Mouse (Mus musculus) ES-E14 (cell line): ENCODE results near the gene Epb41l4b. TPM values are rescaled to one million over a fixed set of nuclear protein-coding genes. Genes with fewer than 3 reads are reported as not detected.

Source experiments
- DNase-seq: peaks from one replicate; pipeline ENCODE4 v3.0.0-alpha.2; 2013; ENCODE audit warnings: low read depth, low spot score
- H3K27ac ChIP-seq: 2 replicates; pipeline ENCODE4 v1.5.1; 2012; ENCODE audit warnings: low read depth, mild to moderate bottlenecking, low read length, moderate library complexity, mixed read lengths; ENCODE audit not compliant: poor library complexity, insufficient read depth, severe bottlenecking
- H3K36me3 ChIP-seq: 2 replicates; pipeline ENCODE4 v1.6.1; 2012; ENCODE audit warnings: mild to moderate bottlenecking, low read length, moderate library complexity, mixed read lengths; ENCODE audit not compliant: control insufficient read depth, poor library complexity, insufficient read depth, severe bottlenecking
- H3K4me1 ChIP-seq, 2 experiments: fragments of 150-350 bp in 1 of 2; sonication (generic) in 1 of 2; 2 replicates each; pipeline ENCODE4 v1.6.1; 2012; ENCODE audit warnings: low read length in 2 of 2, mild to moderate bottlenecking in 1 of 2, mixed read lengths in 1 of 2; ENCODE audit not compliant: control insufficient read depth in 2 of 2, insufficient read depth in 2 of 2, poor library complexity in 1 of 2
- H3K4me3 ChIP-seq, 2 experiments: fragments of 150-350 bp in 1 of 2; sonication (generic) in 1 of 2; 2 replicates each; pipeline ENCODE4 v1.5.1; 2012; ENCODE audit warnings: low read length in 2 of 2, low read depth in 1 of 2, mild to moderate bottlenecking in 1 of 2, mixed read lengths in 1 of 2; ENCODE audit not compliant: insufficient read depth in 1 of 2, poor library complexity in 1 of 2, severe bottlenecking in 1 of 2
- H3K9ac ChIP-seq: 2 replicates; pipeline ENCODE4 v1.6.1; 2012; ENCODE audit warnings: low read depth, mild to moderate bottlenecking, low read length, mixed read lengths; ENCODE audit not compliant: poor library complexity, insufficient read depth, severe bottlenecking
- H3K9me3 ChIP-seq: fragments of 150-350 bp; sonication (generic); 2 replicates; pipeline ENCODE4 v1.6.1; 2012; ENCODE audit warnings: low read depth, mild to moderate bottlenecking, low read length; ENCODE audit not compliant: control insufficient read depth, insufficient read depth
- CHD2 ChIP-seq: IDR thresholded peaks from 2 replicates; pipeline ENCODE4 v1.6.1; 2014; ENCODE audit warnings: mild to moderate bottlenecking, low read depth, low read length, inconsistent platforms
- HCFC1 ChIP-seq: IDR thresholded peaks from 2 replicates; pipeline ENCODE4 v1.6.1; 2012; ENCODE audit warnings: low read length, inconsistent platforms, borderline replicate concordance; ENCODE audit not compliant: insufficient read depth
- MAFK ChIP-seq: IDR thresholded peaks from 2 replicates; pipeline ENCODE4 v1.6.1; 2014; ENCODE audit warnings: mild to moderate bottlenecking, low read depth, low read length, inconsistent platforms; ENCODE audit not compliant: insufficient read depth
- ZC3H11A ChIP-seq: IDR thresholded peaks from 2 replicates; pipeline ENCODE4 v1.6.1; 2012; ENCODE audit warnings: low read depth, mild to moderate bottlenecking, inconsistent platforms, low read length, borderline replicate concordance
- ZNF384 ChIP-seq: IDR thresholded peaks from 2 replicates; pipeline ENCODE4 v1.6.1; 2012; ENCODE audit warnings: low read depth, low read length, inconsistent platforms
- in situ Hi-C, 2 experiments: fragments of 600-800 bp; cut with MboI; formaldehyde crosslinking; loops; one replicate each; pipeline ENCODE4 v1.15.1; 2025; ENCODE audit warnings: low sequenced_read_pairs in 2 of 2, inconsistent platforms in 1 of 2; ENCODE audit not compliant: unreplicated experiment in 2 of 2
- total RNA-seq: library from RNA; depleted of rRNA; stranded (reverse); fragments of 300-350 nt; gene quantifications from 2 replicates; pipeline ENCODE4 v1.2.3, GENCODE M21; 2012

Epb41l4b gene
- total RNA-seq, 1 experiment: 4.7 TPM

DNA sequence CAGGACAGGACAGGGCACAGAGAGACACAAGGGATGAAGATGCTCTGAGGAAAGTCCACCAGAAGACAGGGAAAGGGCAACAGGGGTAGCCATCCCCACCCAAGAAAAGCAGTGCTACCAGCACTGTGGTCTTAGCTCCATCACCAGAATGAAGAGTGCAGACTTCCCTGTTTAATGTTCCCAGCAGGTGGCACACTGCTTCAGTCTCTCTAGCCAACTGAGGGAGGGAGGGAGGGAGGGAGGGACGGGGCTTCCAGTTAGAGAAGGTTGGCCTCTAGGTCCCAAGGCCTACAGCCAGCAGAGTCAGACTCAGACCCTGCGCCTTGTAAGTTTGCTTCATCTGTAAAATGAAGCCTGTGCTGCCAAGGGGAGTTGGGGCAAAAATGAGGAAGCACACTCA lies 22.7 kb downstream of the Epb41l4b start:
- no peak for DNase-seq
- H3K9ac ChIP-seq: no peak overlapping the region
- no peak overlapping the region for H3K4me3 ChIP-seq
- TF ChIP-seq CHD2 (no peak), MAFK (no peak), HCFC1 (no peak), ZNF384 (no peak), ZC3H11A (no peak)
- no peak overlapping the region for H3K27ac ChIP-seq
- no peaks in the 10 kb centered on the region for H3K36me3 ChIP-seq
- H3K4me1 ChIP-seq: peaks cover 0 to 2% of the 10 kb centered on the region in 2 experiments; a peak in 1 of 4 replicates
- H3K9me3 ChIP-seq: no peaks in the 10 kb centered on the region
- in situ Hi-C loops: no loop called here

DNA sequence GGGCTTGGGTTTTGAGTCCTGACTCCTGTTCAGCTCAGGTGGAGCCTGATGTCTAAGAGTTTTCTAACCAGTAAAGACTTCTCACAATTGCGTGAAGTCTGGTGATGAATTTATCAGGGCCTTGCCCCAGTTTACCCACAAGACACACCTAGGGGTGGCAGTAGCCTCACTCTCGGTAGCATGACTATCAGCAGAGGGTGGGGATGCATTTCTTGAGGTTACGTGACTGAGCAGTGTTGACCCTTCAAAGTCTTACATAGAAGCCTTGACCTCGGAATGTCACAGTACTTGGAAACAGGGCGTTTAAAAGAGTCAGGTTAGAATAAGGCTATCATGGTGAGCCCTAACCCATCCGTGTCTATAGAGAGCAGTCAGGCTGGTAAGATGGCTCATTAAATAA lies 23.3 kb downstream of the Epb41l4b start:
- H3K36me3 ChIP-seq: no peaks in the 10 kb centered on the region
- DNase-seq: no peak
- no peaks in the 10 kb centered on the region for H3K9me3 ChIP-seq
- H3K9ac ChIP-seq: no peak overlapping the region
- no peak overlapping the region for H3K4me3 ChIP-seq
- in situ Hi-C loops: no loop called here
- TF ChIP-seq CHD2: no peak
- no peak for TF ChIP-seq ZNF384
- TF ChIP-seq HCFC1: no peak
- TF ChIP-seq MAFK: no peak
- TF ChIP-seq ZC3H11A: no peak
- H3K4me1 ChIP-seq: peaks cover 0 to 2% of the 10 kb centered on the region in 2 experiments; a peak in 1 of 4 replicates
- H3K27ac ChIP-seq: no peak overlapping the region

DNA sequence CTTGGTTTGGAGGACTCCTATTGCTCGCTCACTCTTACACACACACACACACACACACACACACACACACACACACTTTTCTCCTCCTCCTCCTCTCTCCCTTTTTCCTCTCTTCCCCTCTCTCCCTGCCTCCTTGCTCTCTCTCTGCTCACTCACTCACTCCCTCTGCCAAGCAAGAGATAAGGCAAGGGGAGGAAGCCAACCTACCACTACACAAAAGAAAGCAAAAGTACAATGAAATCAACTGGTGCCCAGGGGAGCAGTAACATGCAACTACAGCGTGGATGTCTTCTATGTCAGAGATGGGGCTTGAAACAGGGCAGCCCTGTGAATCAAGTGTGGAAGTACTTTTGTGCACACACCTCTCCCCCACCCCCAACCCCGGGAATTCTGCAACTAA lies 24.4 kb downstream of the Epb41l4b start:
- TF ChIP-seq HCFC1 (no peak), CHD2 (no peak), ZNF384 (no peak), ZC3H11A (no peak)
- DNase-seq: no peak
- Histone ChIP-seq H3K4me3 (no peak overlapping the region), H3K4me1 (peaks cover 0 to 2% of the 10 kb centered on the region in 2 experiments; a peak in 1 of 4 replicates), H3K36me3 (no peaks in the 10 kb centered on the region), H3K9me3 (no peaks in the 10 kb centered on the region), H3K9ac (no peak overlapping the region), H3K27ac (no peak overlapping the region)
- in situ Hi-C loops: no loop called here

DNA sequence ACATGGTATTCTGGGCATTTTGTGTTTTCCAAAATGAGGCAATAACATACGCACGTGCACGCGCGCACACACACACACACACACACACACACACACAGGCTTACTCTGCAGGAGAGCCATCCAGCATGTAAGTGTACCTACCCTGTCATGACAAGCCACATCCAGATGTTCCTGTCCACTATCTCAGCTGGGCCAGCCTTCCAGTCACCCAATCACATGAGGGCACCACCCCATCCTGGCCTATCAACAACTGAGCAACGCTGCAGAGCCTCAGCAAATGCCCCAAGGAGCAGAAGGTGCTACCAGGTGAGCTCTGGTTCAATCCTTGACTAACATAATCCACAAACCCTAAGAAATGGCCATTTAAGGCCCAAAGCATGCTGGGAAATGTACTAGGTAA lies 27.0 kb downstream of the Epb41l4b start:
- Histone ChIP-seq H3K9me3 (no peaks in the 10 kb centered on the region), H3K4me1 (peaks cover 0 to 2% of the 10 kb centered on the region in 2 experiments; a peak in 1 of 4 replicates), H3K9ac (no peak overlapping the region), H3K4me3 (no peak overlapping the region), H3K36me3 (no peaks in the 10 kb centered on the region), H3K27ac (no peak overlapping the region)
- no peak for DNase-seq
- in situ Hi-C loops: no loop called here
- no peak for TF ChIP-seq HCFC1
- TF ChIP-seq ZNF384: no peak
- TF ChIP-seq CHD2: no peak
- TF ChIP-seq MAFK: no peak
- no peak for TF ChIP-seq ZC3H11A
